Mouse (Mus musculus): ENCODE results near the gene Plppr3.
"Not testable (repeated sequence)": the region's sequence is repeated elsewhere in the genome, so short reads cannot be mapped to it uniquely, and the experiment has no call there.

Gene Plppr3

GRCm38 (mm10) chr10:79900951-79901410 is 26.5 kb upstream of the Plppr3 start:
- DNase-seq, result no peak

GRCm38 (mm10) chr10:79897316-79898245 is 23.1 kb upstream of the Plppr3 start:
- DNase-seq, result no peak

- DNase-seq, result no peak
These were observed 22.4 kb upstream of the Plppr3 start for GRCm38 (mm10) chr10:79896814-79897213.

GRCm38 (mm10) chr10:79896306-79896705 is 21.9 kb upstream of the Plppr3 start:
- DNase-seq, result no peak

GRCm38 (mm10) chr10:79892451-79893118 is 18.2 kb upstream of the Plppr3 start:
- DNase-seq, result peak; percentile 94

GRCm38 (mm10) chr10:79890670-79891069 is 16.2 kb upstream of the Plppr3 start, which contains the start of gene Cfd:
Cfd (plus strand) TSS chr10:79890853.
- DNase-seq, result no peak

- DNase-seq, result no peak
These were observed 15.0 kb upstream of the Plppr3 start for GRCm38 (mm10) chr10:79889386-79889785.

- no peak for DNase-seq
These were observed 12.2 kb upstream of the Plppr3 start for GRCm38 (mm10) chr10:79886611-79887010.

- no peak for DNase-seq
These were observed 11.6 kb upstream of the Plppr3 start, which contains the start of gene Elane for GRCm38 (mm10) chr10:79886054-79886453. Elane (plus strand) TSS chr10:79886247.

GRCm38 (mm10) chr10:79884938-79885337 is 10.5 kb upstream of the Plppr3 start:
- DNase-seq, result not testable (repeated sequence)

- DNase-seq, result no peak
These were observed 10.0 kb upstream of the Plppr3 start for GRCm38 (mm10) chr10:79884446-79884845.

GRCm38 (mm10) chr10:79883297-79884084 is 9.1 kb upstream of the Plppr3 start:
- DNase-seq, result peak; percentile 88

GRCm38 (mm10) chr10:79881981-79882380 is 7.5 kb upstream of the Plppr3 start:
- peak; percentile 42 for DNase-seq

- no peak for DNase-seq
These were observed 6.3 kb upstream of the Plppr3 start for GRCm38 (mm10) chr10:79880721-79881120.

GRCm38 (mm10) chr10:79879527-79879926 is 5.1 kb upstream of the Plppr3 start:
- no peak for DNase-seq

GRCm38 (mm10) chr10:79877757-79878156 is 3.3 kb upstream of the Plppr3 start:
- no peak for DNase-seq

- DNase-seq, result no peak
These were observed 2.7 kb upstream of the Plppr3 start for GRCm38 (mm10) chr10:79877174-79877573.

GRCm38 (mm10) chr10:79873715-79874289 is 632 bp downstream of the Plppr3 start:
- no peak for DNase-seq

- DNase-seq, result no peak
These were observed 1.1 kb downstream of the Plppr3 start for GRCm38 (mm10) chr10:79873313-79873712.

- DNase-seq, result peak; percentile 23
These were observed 1.6 kb downstream of the Plppr3 start for GRCm38 (mm10) chr10:79872862-79873261.

GRCm38 (mm10) chr10:79871845-79872244 is 2.6 kb downstream of the Plppr3 start:
- DNase-seq, result no peak

- DNase-seq, result no peak
These were observed 7.8 kb downstream of the Plppr3 start for GRCm38 (mm10) chr10:79866601-79867000.

All from thymus, postnatal 4 days (tissue).